Mouse (Mus musculus): Measurements from ENCODE around the gene Rcc2. TPM values are rescaled to one million over a fixed set of nuclear protein-coding genes. Genes with fewer than 3 reads are reported as not detected.
A peak's percentile ranks its signal among the peaks of the same experiment; 100 is the strongest.

Rcc2 gene
- 30.3 and 37.4 TPM in 2 replicates for total RNA-seq (2015)
- total RNA-seq (2017) = 50.8 and 57.3 TPM in 2 replicates

DNA sequence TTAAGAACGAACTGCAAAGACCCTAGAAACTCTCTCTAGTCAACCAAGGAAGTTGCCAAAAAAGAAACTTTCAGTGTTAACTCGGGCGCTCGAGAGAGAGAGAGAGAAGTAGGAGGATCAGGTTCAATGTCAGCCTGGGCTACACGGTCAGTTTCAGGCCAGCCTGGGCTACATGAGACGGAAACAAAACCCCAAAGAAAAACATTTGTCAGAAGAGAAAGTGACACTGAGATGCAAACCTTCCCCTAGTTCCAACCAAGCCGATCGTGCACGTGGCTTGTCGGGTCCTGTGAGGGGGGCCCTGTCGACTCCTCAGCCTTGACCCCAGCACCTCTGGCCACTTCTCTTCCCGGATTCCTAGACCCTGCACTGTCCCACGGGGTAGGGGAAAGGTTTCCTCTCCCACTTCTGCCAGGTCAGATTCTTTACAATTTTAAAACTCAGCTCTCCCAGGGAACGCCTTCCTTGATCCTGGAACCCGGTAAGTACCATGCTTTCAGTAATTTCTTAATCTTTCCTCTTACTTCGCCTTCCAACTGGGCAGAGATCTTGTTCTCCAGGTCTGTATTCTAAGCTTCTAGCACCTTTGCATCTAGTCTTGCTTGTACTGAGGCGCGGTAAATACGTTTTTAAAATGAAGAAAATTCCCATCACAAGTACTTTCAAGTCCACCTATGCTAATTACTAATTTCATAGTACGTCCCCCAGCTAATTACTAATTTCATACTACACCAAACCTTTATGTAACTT, at the start of gene Rcc2:
TSS of gene Rcc2 (plus strand) at position 273 of the 750 bp plus-strand sequence.
- no peak for ATAC-seq (ENCODE audit: poor library complexity, severe bottlenecking)

DNA sequence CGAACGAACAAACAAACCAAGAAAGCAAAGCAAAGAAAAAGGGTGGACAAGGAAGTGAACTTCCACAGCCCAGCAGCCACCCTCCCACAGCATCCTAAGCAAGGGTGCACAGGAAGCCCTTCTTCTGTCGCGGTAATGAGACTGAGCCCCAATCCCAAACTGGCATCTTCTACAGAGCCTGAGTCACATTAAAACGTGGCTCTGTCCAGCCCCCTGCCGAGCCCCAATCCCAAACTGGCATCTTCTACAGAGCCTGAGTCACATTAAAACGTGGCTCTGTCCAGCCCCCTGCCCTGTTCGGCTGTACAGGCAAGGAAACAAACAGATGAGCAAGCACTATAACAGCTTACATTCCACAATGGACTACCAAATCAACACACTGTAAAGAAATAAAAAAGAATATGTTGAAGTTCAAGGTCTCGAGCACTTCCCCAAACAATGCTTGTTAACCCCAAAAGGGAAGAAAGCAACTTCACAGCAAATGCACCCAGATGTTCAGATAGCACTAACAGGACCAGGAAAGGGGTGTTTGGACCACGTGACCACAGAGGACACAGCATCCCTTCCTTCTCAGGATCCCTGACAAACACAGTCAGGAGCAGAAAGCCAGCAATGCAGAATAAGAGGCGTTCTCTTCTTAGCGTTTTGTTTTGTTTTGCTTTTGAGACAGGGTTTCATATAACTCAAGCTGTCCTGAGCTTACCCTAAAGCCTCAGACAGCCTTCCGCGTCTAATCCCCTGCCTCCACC, 46.3 kb upstream of the Rcc2 start:
- no peak for ATAC-seq (ENCODE audit: poor library complexity, severe bottlenecking)

DNA sequence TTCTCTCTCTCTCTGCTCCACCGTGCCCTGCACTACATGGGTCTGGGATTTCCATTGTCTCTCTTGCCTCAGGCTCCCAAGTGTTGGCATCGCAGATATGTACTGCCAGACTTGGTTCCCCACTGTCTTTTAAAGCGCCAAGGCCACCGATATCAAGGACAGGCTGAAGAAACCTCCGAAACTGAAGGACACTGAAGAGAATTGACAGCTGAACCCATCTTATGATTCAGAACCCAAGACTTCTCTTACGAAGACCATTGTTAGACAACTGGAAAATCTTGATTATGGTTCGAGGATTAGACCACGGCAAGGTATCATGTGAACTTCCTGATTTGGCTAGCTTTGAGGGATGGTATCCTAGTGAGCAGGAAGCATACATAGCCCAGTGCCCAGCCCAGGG, 45.5 kb upstream of the Rcc2 start:
- no peak for ATAC-seq (ENCODE audit: poor library complexity, severe bottlenecking)

DNA sequence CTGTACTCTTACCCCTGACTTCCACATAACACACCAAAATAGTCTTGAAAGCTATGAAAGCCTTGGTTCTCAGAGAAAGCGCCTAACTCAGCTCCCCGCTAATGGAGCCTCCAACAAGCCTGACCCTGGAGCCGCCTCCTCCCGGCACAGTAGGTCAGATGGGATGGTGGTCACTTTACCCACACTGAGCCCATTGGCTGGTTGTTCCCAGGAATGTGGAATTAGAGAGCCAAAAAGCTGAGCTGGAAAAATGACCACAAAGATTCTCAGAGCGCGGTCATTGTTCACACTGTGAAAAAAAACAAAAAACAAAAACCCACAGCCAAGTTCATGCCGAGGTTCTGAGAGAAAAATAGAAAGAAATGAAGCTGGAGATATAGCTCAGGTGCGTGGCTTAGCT, 43.8 kb upstream of the Rcc2 start:
- no peak for ATAC-seq (ENCODE audit: poor library complexity, severe bottlenecking)

- no peak for ATAC-seq (ENCODE audit: poor library complexity, severe bottlenecking)
These were observed 42.4 kb upstream of the Rcc2 start for GRCm38 (mm10) chr4:140657681-140658575.

GRCm38 (mm10) chr4:140661406-140662022, 38.8 kb upstream of the Rcc2 start:
- no peak for ATAC-seq (ENCODE audit: poor library complexity, severe bottlenecking)

GRCm38 (mm10) chr4:140662453-140662852, 37.9 kb upstream of the Rcc2 start:
- peak; percentile 21; the same call in 1 of the 2 replicates for ATAC-seq (ENCODE audit: poor library complexity, severe bottlenecking)

- ATAC-seq (ENCODE audit: poor library complexity, severe bottlenecking) = peak; percentile 24; the same call in 1 of the 2 replicates
These were observed 37.3 kb upstream of the Rcc2 start for GRCm38 (mm10) chr4:140662882-140663585.

DNA sequence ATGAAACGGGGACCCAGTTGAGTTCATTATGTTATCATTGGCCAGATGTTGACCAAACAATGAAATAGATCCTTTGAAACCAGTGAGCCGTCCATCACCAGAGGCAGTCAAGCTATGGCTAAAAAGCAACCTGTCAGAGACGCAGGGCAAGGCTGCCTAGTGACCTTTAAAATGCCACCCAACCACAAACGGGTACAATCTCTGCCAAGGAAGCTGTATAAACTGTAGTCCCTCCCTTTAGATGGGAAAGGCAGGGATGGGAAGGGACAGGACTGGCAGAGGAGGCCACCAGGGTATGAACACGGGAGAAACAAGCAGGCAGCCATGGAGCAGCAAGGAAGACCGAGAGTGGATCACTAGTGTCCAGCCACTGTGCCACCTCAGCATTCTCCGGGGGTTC, 35.3 kb upstream of the Rcc2 start:
- no peak for ATAC-seq (ENCODE audit: poor library complexity, severe bottlenecking)

DNA sequence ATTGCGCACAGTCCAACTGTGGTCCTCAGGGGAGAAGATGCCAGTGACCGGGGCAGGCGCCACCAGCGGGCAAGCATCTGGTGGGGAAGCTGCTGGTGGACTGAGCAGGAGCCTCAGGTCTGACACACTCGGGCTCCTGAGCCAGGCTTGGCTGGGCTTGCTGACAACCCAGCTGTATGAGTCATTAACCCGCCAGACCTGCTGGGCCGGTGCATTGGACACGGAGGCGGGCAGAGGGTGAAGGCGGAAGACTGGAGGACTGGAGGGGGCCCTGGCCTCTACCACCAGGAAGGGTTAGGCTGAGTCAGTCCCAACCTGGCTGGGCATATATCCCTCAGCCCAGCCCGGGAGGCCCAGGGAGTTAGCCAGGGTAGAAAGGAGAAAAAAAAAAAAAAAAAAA, 34.6 kb upstream of the Rcc2 start, which contains the start of gene Arhgef10l:
TSS of gene Arhgef10l (minus strand) at position 253 of the 400 bp plus-strand sequence.
- ATAC-seq (ENCODE audit: poor library complexity, severe bottlenecking) = no peak

GRCm38 (mm10) chr4:140667802-140668201, 32.5 kb upstream of the Rcc2 start:
- ATAC-seq (ENCODE audit: poor library complexity, severe bottlenecking) = no peak

DNA sequence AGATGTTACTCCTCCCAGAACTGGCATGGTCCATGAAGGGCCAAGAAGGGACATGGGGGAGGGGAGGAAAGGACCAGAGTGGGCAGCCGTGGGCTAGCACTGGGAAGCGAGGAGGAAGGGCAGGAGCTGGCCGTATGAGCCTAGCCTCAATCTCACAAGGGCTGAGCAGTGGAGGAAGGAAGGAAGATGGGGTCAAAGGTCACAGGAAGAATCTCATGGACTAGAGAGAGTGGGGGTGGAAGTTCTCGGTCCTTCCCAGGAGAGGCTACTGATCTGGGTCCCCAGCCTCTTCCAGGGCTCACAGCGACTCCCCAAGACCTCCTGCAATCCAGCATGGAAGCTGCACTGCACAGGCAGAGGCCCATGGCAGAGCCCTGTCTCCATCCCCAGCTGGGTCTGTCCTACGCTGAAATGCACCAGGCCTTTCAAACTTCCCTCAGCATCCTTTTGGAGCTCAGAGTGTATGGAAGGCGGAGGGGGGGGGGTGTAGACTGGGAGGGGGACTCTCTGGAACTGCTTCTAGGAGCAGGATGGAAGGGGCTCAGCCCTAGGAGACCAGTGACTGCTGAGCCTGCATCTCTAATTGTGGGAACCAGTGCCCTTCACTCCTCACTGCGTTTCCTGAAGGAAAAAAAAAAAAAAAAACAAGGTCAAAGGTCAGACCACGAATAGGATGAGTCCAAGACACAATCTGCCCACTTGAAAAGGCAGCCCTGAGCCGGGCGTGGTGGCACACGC, 26.6 kb upstream of the Rcc2 start:
- no peak for ATAC-seq (ENCODE audit: poor library complexity, severe bottlenecking)

DNA sequence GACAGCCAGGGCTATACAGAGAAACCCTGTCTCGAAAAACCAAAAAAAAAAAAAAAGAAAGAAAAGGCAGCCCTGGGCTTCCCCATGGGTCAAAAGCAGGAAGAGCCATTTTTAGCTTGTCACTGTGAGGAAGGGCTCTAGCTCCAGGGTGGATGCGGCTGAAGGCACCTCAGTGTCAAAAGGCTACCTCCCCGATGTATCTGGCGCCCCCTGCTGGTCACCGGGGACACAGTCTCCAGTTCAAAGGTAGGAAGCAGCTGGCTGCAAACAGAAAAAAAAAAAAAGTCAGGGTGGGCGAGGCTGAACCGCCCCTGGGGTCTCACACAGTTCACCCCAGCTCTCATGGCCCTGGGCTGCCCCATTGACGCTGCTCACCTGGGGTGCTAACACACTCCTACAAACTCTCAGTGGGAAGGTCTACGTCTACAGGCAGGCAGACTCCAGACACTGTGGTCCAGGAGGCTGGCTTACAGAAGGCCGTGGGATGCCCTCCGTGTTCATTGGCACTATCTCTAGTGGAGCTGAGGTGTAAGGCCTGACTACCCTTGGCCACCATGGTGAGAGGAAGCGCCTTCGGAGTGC, 25.9 kb upstream of the Rcc2 start:
- peak; percentile 91 for ATAC-seq (ENCODE audit: poor library complexity, severe bottlenecking)

GRCm38 (mm10) chr4:140679038-140679437, 21.3 kb upstream of the Rcc2 start:
- ATAC-seq (ENCODE audit: poor library complexity, severe bottlenecking) = 0 out of 2 replicates have a peak, but pooled peaks have one; percentile 33

GRCm38 (mm10) chr4:140679723-140680380, 20.5 kb upstream of the Rcc2 start:
- peak; percentile 87 for ATAC-seq (ENCODE audit: poor library complexity, severe bottlenecking)

- no peak for ATAC-seq (ENCODE audit: poor library complexity, severe bottlenecking)
These were observed 19.5 kb upstream of the Rcc2 start for GRCm38 (mm10) chr4:140680731-140681397.

DNA sequence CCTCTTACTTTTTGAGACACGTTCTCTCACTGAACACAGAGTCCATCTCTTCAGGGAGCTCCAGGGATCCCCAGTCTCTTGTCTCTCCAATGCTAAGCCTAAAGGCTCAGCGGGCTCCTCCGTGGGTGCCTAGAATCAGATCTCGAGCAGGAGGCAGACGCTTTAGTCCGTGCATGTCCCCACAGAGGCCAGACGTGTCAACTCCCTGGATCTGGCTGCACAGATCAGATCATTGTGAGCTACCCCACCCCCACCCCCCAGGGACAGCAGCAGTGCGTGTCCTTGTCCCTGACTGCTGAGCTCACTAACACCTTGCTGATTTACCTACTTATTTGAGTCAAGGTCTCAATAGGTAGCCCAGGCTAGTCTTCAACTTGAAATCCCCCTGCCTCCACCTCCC, 16.7 kb upstream of the Rcc2 start:
- ATAC-seq (ENCODE audit: poor library complexity, severe bottlenecking) = no peak
